Mouse (Mus musculus) lung, embryonic 15.5 days (tissue): ENCODE data around the gene Slc5a8. TPM values are rescaled to one million over a fixed set of nuclear protein-coding genes. Genes with fewer than 3 reads are reported as not detected.

Experiments used
- ATAC-seq: fragments of 200-750 bp; cut with Nextera tagmentation; 2 replicates; pipeline ENCODE4 v1.8.0; 2017; ENCODE audit warnings: moderate number of reproducible peaks, borderline replicate concordance; ENCODE audit not compliant: low FRiP score, low TSS enrichment; ENCODE audit errors: extremely low read depth
- H3K27ac ChIP-seq: fragments of 300-500 bp; sonication (generic); 2 replicates; pipeline ENCODE4 v1.5.1; 2015; ENCODE audit warnings: moderate library complexity, mild to moderate bottlenecking, inconsistent platforms
- H3K27me3 ChIP-seq: fragments of 300-500 bp; sonication (generic); 2 replicates; pipeline ENCODE4 v1.6.1; 2015; ENCODE audit warnings: inconsistent platforms
- H3K36me3 ChIP-seq: fragments of 300-500 bp; sonication (generic); 2 replicates; pipeline ENCODE4 v1.6.1; 2015; ENCODE audit warnings: inconsistent platforms
- H3K4me1 ChIP-seq: fragments of 300-500 bp; sonication (generic); 2 replicates; pipeline ENCODE4 v1.6.1; 2015; ENCODE audit warnings: inconsistent platforms
- H3K4me2 ChIP-seq: fragments of 300-500 bp; sonication (generic); 2 replicates; pipeline ENCODE4 v1.6.1; 2015; ENCODE audit warnings: inconsistent platforms, mild to moderate bottlenecking, moderate library complexity
- H3K4me3 ChIP-seq: fragments of 300-500 bp; sonication (generic); 2 replicates; pipeline ENCODE4 v1.5.1; 2015; ENCODE audit warnings: mild to moderate bottlenecking, inconsistent platforms
- H3K9ac ChIP-seq: fragments of 300-500 bp; sonication (generic); 2 replicates; pipeline ENCODE4 v1.6.1; 2015; ENCODE audit warnings: inconsistent platforms
- H3K9me3 ChIP-seq: fragments of 300-500 bp; sonication (generic); 2 replicates; pipeline ENCODE4 v1.6.1; 2016; ENCODE audit warnings: inconsistent platforms
- WGBS: fragments of 180-500 bp; shearing (Covaris S2); methylation state at CpG from one replicate; pipeline ENCODE4 v1.1.7; 2015; 5-methylcytosine and 5-hydroxymethylcytosine counted together
- polyA plus RNA-seq: library from polyadenylated mRNA; unstranded; fragments of >200 nt; fragmentation: Nextera tagmentation; extraction: Ambion mirVana; gene quantifications from 2 replicates; pipeline ENCODE4 v1.2.1, GENCODE M21; 2015

Gene Slc5a8
- polyA plus RNA-seq: 0.03 and 0.11 TPM in 2 replicates

DNA sequence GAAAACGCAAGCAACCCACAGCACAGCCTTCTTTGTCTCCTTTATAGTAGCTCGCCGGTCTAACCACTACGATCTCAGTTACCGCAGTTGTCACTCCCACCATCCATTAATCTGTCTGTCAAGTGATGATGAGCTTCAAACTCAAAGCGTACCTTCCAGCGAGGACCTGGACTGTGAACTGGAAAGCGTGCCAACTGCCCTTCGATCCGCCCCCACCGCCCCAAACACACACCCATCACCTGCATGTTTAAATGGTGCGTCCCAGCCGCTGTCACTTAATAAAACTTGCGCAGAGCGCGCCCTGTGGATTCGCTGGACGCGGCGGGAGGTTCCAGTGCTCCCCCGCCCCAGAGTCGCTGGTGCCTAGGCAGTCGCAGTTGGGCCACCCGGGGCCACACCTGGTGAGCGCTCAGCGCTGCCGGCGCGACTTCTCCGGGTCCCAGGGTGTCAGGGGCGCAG is at the start of gene Slc5a8:
Slc5a8 (plus strand) TSS at position 361 of the 459 bp plus-strand sequence.
- WGBS: 2% methylated on average over 31 of the region's 31 CpGs
- H3K4me2 ChIP-seq: peak within 1 kb of the TSS; percentile 43
- H3K9me3 ChIP-seq: no peaks in the 10 kb centered on the region
- peaks cover 30% of the 10 kb centered on the region for H3K27me3 ChIP-seq
- H3K9ac ChIP-seq: no peak within 1 kb of the TSS
- no peak for ATAC-seq
- H3K36me3 ChIP-seq: no peaks in the 10 kb centered on the region
- no peak within 1 kb of the TSS for H3K27ac ChIP-seq
- no peaks in the 10 kb centered on the region for H3K4me1 ChIP-seq
- peak within 1 kb of the TSS; percentile 16; the same call in 1 of the 2 replicates for H3K4me3 ChIP-seq

DNA sequence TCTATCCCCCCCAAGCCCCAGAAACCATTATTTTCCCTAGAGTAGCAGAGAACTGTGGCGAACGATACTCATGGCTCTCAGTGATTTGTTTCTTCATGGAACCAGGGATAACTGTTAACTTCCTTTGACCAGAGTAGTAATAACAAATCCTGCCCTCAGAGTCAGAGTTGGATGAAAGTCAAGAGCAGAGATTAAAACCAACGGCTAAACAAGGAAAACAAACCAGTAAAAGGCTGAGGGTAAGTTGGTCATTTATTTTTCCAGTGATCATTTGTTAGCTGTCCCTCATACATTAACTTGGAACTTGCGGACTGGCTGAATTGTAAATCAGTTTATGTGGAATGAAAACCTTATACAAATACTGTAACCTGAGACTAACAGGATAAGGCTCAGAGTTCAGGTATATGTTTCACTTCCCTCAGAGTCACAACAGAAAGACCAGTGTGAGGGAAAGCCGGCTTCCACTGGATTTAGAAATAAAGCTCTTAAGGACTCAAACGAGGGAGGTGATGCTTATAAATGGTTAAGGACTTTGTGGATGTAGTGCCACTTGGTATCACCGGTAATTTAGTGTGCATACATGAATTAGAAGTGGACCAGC is 36.8 kb upstream of the Slc5a8 start:
- H3K27ac ChIP-seq: no peak overlapping the region
- H3K27me3 ChIP-seq: no peaks in the 10 kb centered on the region
- H3K36me3 ChIP-seq: no peaks in the 10 kb centered on the region
- H3K4me2 ChIP-seq: no peak overlapping the region
- H3K9ac ChIP-seq: no peak overlapping the region
- no peak for ATAC-seq
- 50% methylated on average over 7 of the region's 7 CpGs for WGBS
- H3K4me1 ChIP-seq: no peaks in the 10 kb centered on the region
- H3K4me3 ChIP-seq: no peak overlapping the region
- no peaks in the 10 kb centered on the region for H3K9me3 ChIP-seq

GRCm38 (mm10) chr10:88849976-88850375 is 35.8 kb upstream of the Slc5a8 start:
- Histone ChIP-seq H3K36me3 (no peaks in the 10 kb centered on the region), H3K27me3 (no peaks in the 10 kb centered on the region), H3K27ac (no peak overlapping the region), H3K4me2 (no peak overlapping the region), H3K4me3 (no peak overlapping the region), H3K9me3 (no peaks in the 10 kb centered on the region), H3K9ac (no peak overlapping the region), H3K4me1 (no peaks in the 10 kb centered on the region)
- WGBS: 80% methylated on average over 4 of the region's 4 CpGs
- no peak for ATAC-seq

DNA sequence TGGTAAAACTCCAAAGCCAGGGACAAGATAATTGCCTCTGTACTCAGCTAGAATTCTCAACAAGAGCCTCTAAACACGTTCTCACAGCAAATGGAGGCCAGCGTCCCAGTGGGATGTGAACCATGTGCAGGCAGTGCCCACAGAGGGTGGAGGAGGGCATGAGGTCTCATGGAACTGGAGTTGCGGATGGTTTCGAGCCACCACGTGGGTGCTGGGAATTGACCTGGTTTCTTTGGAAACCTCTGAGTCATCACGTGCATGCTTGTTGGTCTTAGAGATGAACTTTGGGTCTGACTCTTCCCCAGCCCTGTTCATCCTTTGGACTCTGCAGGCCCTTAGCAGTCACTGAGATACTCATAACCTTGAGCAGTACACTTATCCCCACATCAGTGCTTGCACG is 32.5 kb upstream of the Slc5a8 start:
- ATAC-seq: no peak
- Histone ChIP-seq H3K9me3 (no peaks in the 10 kb centered on the region), H3K27ac (no peak overlapping the region), H3K36me3 (no peaks in the 10 kb centered on the region), H3K4me1 (no peaks in the 10 kb centered on the region), H3K9ac (no peak overlapping the region), H3K4me2 (no peak overlapping the region), H3K27me3 (no peaks in the 10 kb centered on the region), H3K4me3 (no peak overlapping the region)
- 79% methylated on average over 7 of the region's 7 CpGs for WGBS

DNA sequence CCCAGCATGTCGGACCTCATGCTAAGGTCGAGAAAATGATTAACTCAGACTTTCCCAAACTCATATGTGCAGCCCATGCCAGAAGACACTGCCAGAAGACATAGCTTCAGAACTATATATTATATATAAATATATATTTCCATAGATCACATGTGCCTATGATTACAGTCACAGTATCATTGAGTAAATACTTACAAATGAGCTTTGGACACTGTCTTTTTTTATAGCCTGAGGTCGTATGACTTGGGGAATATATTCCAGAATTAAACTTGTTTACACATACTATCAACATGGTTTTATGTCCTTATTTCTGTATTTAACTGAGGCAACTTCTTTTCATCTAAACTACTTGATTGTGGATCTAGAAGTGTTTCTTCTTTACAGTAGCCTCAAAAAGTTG is 24.9 kb upstream of the Slc5a8 start:
- WGBS: 61% methylated on average over 3 of the region's 3 CpGs
- no peaks in the 10 kb centered on the region for H3K36me3 ChIP-seq

DNA sequence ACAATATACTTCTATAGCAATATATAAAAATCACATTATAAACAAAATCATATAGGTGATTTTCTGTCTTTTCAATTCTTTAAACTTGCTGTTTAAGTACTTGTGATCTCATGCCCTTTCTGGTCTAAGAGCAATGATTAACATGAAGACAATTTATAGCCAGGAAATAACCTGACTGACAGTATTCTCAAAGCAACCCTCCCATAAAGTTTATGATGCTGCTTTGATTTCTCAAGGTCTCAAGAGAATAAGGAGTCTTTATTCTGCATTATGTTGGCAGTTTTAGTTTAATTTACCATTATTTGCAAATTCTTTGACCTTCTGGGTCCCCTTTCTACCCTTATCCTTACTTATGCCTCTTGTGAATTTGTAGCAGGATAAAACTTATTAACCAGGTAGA is 24.4 kb upstream of the Slc5a8 start:
- no peak overlapping the region for H3K4me3 ChIP-seq
- H3K4me2 ChIP-seq: no peak overlapping the region
- no peak overlapping the region for H3K9ac ChIP-seq
- no peaks in the 10 kb centered on the region for H3K36me3 ChIP-seq
- H3K27me3 ChIP-seq: no peaks in the 10 kb centered on the region
- H3K9me3 ChIP-seq: no peaks in the 10 kb centered on the region
- H3K4me1 ChIP-seq: no peaks in the 10 kb centered on the region
- H3K27ac ChIP-seq: no peak overlapping the region
- no peak for ATAC-seq

More for the DNA sequence above, 24.9 kb upstream of the Slc5a8 start:
- Histone ChIP-seq H3K27ac (no peak overlapping the region), H3K4me1 (no peaks in the 10 kb centered on the region), H3K4me3 (no peak overlapping the region), H3K27me3 (no peaks in the 10 kb centered on the region), H3K4me2 (no peak overlapping the region), H3K9me3 (no peaks in the 10 kb centered on the region), H3K9ac (no peak overlapping the region)
- no peak for ATAC-seq

DNA sequence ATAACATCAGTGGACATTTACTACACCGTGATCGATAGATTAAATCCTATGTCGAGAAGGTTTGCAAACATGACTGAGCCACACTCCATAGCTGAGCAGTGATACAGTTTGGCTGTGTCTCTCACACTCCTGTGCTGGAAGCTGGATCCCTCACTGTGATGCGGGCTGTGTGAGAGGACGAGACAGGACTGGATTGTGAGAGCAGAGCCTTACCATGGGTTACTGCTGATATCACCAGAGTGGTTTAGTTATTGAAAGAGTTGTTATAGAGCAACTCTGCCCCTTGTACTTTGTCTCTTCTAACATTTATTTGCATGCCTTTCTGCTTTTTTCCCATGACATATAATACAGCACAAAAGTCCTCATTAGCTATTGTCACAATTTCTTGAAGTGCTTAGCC is 23.5 kb upstream of the Slc5a8 start:
- Histone ChIP-seq H3K36me3 (no peaks in the 10 kb centered on the region), H3K4me3 (no peak overlapping the region), H3K9me3 (no peaks in the 10 kb centered on the region), H3K9ac (no peak overlapping the region), H3K27me3 (no peaks in the 10 kb centered on the region), H3K4me1 (no peaks in the 10 kb centered on the region), H3K27ac (no peak overlapping the region), H3K4me2 (no peak overlapping the region)
- ATAC-seq: no peak
- 80% methylated on average over 5 of the region's 5 CpGs for WGBS

DNA sequence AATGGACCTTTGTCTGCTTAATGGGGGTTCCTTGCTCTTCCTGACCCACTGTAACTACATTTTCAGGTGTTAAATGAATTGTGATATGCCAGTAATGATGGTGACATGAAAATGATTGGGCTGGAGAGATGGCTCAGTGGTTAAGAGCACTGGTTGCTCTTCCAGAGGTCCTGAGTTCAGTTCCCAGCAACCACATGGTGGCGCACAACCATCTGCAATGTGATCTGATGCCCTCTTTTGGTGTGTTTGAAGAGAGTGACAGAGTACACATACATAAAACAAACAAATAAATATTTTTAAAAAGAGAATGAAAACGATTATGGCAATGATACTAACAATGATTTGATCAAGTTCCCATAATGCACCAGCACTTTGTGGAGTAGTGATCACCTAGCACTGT is 19.8 kb upstream of the Slc5a8 start:
- H3K9me3 ChIP-seq: no peaks in the 10 kb centered on the region
- no peak overlapping the region for H3K4me3 ChIP-seq
- H3K27me3 ChIP-seq: no peaks in the 10 kb centered on the region
- ATAC-seq: no peak
- no peaks in the 10 kb centered on the region for H3K4me1 ChIP-seq
- WGBS: 56% methylated on average over 2 of the region's 2 CpGs
- H3K9ac ChIP-seq: no peak overlapping the region
- no peak overlapping the region for H3K27ac ChIP-seq
- H3K36me3 ChIP-seq: no peaks in the 10 kb centered on the region
- no peak overlapping the region for H3K4me2 ChIP-seq

DNA sequence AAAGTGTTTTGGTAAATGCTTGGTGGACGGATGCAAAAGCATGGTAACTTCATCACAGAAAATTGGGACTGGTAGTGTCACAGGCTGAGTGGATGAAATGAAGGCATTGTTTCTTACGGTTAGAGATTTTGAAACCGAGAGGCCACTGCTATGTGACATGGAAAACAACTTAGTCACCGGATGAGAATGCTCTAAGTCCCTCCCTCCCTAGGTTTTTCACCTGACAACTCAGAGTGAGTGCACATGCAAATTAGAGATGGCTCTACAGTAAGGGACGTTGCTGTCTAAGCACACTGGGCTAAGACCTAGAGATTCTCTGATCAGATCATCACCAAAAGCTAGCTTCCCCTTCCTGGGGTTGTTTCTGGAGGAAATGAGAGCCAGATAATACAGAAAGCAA is 10.9 kb upstream of the Slc5a8 start:
- Histone ChIP-seq H3K9me3 (no peaks in the 10 kb centered on the region), H3K4me1 (no peaks in the 10 kb centered on the region), H3K4me3 (no peak overlapping the region), H3K9ac (no peak overlapping the region), H3K4me2 (no peak overlapping the region), H3K36me3 (no peaks in the 10 kb centered on the region), H3K27me3 (no peaks in the 10 kb centered on the region), H3K27ac (no peak overlapping the region)
- ATAC-seq: no peak
- 67% methylated on average over 5 of the region's 5 CpGs for WGBS

DNA sequence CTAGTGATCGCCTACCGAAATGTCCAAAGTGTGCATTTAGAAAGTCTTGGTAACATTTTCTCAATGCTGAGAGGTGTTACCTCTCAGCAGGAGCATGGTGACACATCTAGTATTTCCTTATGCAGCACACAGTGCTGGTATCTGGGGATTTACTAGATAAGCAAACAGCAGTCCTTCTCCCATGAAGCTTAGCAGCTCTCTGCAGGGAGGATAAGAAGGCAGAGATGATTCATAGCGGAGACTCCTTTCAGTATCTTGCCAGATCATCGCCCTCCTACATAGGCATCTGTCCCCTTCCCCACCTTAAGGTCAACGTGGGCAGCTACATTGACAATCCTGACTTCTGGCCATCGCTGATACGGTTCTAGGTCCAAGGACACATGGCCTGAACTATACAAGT is 8.4 kb upstream of the Slc5a8 start:
- Histone ChIP-seq H3K4me1 (no peaks in the 10 kb centered on the region), H3K9me3 (no peaks in the 10 kb centered on the region), H3K27me3 (no peaks in the 10 kb centered on the region), H3K4me3 (no peak overlapping the region), H3K9ac (no peak overlapping the region), H3K4me2 (no peak overlapping the region), H3K36me3 (no peaks in the 10 kb centered on the region), H3K27ac (no peak overlapping the region)
- ATAC-seq: no peak
- WGBS: 71% methylated on average over 7 of the region's 7 CpGs

DNA sequence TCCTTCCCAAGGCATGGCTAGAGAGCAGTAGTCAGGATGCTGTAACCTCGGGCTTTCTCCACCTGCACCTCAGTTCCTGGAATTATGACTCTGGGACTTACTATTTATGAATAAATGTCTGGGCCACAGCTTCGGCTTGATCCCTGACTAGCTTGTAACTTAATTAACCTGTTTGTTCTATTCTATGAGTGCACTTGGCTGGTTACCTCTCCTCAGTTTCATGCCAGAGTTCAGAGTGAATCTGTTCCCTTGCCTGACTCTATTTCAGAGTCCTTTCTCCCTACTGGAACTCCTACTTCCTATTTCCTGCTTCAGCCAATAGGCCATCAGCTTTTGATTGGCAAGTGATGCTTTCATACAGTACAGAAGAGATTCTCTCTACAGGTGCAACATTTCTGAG is 2.1 kb upstream of the Slc5a8 start:
- H3K9me3 ChIP-seq: no peaks in the 10 kb centered on the region
- H3K4me2 ChIP-seq: no peak overlapping the region
- no peak overlapping the region for H3K4me3 ChIP-seq
- no peak for ATAC-seq
- WGBS: 77% methylated on average over 2 of the region's 2 CpGs
- H3K9ac ChIP-seq: no peak overlapping the region
- no peaks in the 10 kb centered on the region for H3K36me3 ChIP-seq
- no peak overlapping the region for H3K27ac ChIP-seq
- H3K27me3 ChIP-seq: peaks cover 30% of the 10 kb centered on the region
- H3K4me1 ChIP-seq: no peaks in the 10 kb centered on the region

- no peaks in the 10 kb centered on the region for H3K4me1 ChIP-seq
- H3K4me2 ChIP-seq: no peak overlapping the region
- ATAC-seq: no peak
- no peaks in the 10 kb centered on the region for H3K9me3 ChIP-seq
- H3K4me3 ChIP-seq: no peak overlapping the region
- H3K27ac ChIP-seq: no peak overlapping the region
- H3K36me3 ChIP-seq: no peaks in the 10 kb centered on the region
- H3K27me3 ChIP-seq: peaks cover 30% of the 10 kb centered on the region
- H3K9ac ChIP-seq: no peak overlapping the region
- WGBS: 77% methylated on average over 6 of the region's 6 CpGs
Measured at GRCm38 (mm10) chr10:88884836-88885235, 956 bp upstream of the Slc5a8 start.

- WGBS: 3% methylated on average over 32 of the region's 32 CpGs
- Histone ChIP-seq H3K4me1 (no peaks in the 10 kb centered on the region), H3K9me3 (no peaks in the 10 kb centered on the region), H3K4me3 (peak overlapping the region; percentile 16; the same call in 1 of the 2 replicates), H3K36me3 (no peaks in the 10 kb centered on the region), H3K9ac (no peak overlapping the region), H3K4me2 (peak overlapping the region; percentile 43), H3K27me3 (peaks cover 30% of the 10 kb centered on the region), H3K27ac (no peak overlapping the region)
- no peak for ATAC-seq
Measured at GRCm38 (mm10) chr10:88886114-88886513, 322 bp downstream of the Slc5a8 start.
